Mouse (Mus musculus) bone marrow macrophage, adult 2 months (primary cell): Measurements from ENCODE around the gene Olfr54.

Source experiments
- CTCF ChIP-seq: IDR thresholded peaks from 2 replicates; pipeline ENCODE4 v1.5.1; 2012; ENCODE audit warnings: low read depth, mild to moderate bottlenecking, low read length, moderate library complexity
- POLR2A ChIP-seq: IDR thresholded peaks from 2 replicates; pipeline ENCODE4 v1.6.1; 2012; ENCODE audit warnings: mild to moderate bottlenecking, low read depth, low read length, borderline replicate concordance

DNA sequence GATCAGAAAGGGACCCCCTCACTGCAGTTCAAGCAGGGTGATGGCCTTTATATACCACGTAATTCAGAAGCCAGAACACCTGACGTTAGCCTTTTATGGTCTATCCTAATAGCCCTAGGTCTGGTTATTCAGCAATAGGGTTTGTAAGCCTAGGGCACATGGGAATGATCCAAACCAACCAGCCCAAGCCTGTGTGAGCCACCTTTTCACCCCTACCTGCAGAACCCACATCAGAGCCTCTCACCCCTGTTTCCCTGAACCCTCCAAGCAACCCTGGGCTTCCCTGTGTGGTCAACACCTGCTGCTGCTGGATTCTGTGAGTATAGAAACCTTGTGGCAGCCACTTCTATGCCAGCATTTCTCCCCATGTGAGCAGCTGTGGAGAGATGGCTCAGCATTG, 16.2 kb downstream of the Olfr54 start:
- TF ChIP-seq CTCF (no peak), POLR2A (no peak)
